Comparison of ENCODE assay signal across 18 mouse cellular contexts in genomic region chr2:38612596-38612995, GRCm38 (mm10).
"Had no signal": no experiment of that assay in that cellular context is flagged by ENCODE, and none has a peak within 500 bp of the region (broad histone marks: within the 10 kb centered on the region; RNA-seq: fewer than 3 reads in every experiment).

No protein-coding gene starts in this region.

- H3K4me3 ChIP-seq: midbrain, embryonic 10.5 days; midbrain, embryonic 12.5 days; myocyte; neural tube, embryonic 13.5 days; neural tube, embryonic 15.5 days had no signal

- H3K27ac ChIP-seq: midbrain, embryonic 10.5 days; midbrain, embryonic 12.5 days; neural tube, embryonic 13.5 days; neural tube, embryonic 15.5 days had no signal

- H3K36me3 ChIP-seq: neural tube, embryonic 15.5 days had no signal

- H3K27me3 ChIP-seq: midbrain, embryonic 12.5 days; neural tube, embryonic 13.5 days; neural tube, embryonic 15.5 days had no signal

- H3K9ac ChIP-seq: lung, embryonic 14.5 days; midbrain, embryonic 12.5 days; neural tube, embryonic 13.5 days; neural tube, embryonic 15.5 days had no signal

- H3K4me2 ChIP-seq: lung, embryonic 14.5 days; midbrain, embryonic 12.5 days; neural tube, embryonic 13.5 days; neural tube, embryonic 15.5 days had no signal

- DNase-seq: lung, embryonic 14.5 days; lung, postnatal 10 days; lung, postnatal 4 days; midbrain, embryonic 14.5 days; retina, postnatal 1 day; right cerebral cortex, adult 18-20 months; right cerebral cortex, postnatal 25 days; right cerebral cortex, postnatal 4 days; spleen, adult 18-20 months; thymus, adult 18-20 months; thymus, postnatal 14 days; thymus, postnatal 36 days had no signal

- H3K9me3 ChIP-seq: midbrain, embryonic 10.5 days; midbrain, embryonic 12.5 days; neural tube, embryonic 13.5 days; neural tube, embryonic 15.5 days had no signal

- ATAC-seq: midbrain, embryonic 16.5 days had no signal
